Mouse (Mus musculus) lung, adult 10 weeks (tissue): ENCODE data around the gene Olfr610. TPM values are rescaled to one million over a fixed set of nuclear protein-coding genes. Genes with fewer than 3 reads are reported as not detected.

Source experiments
- polyA plus RNA-seq: library from polyadenylated mRNA; stranded (reverse); fragments of 350-450 nt; fragmentation: Illumina TruSeq; extraction: RNeasy Lipid Tissue Mini Kit (QIAGEN cat#74804); gene quantifications from one replicate; pipeline ENCODE4 v1.2.3, GENCODE M21; 2014; ENCODE audit warnings: low read depth, low replicate concordance; ENCODE audit not compliant: insufficient read depth

Olfr610 gene
- not detected for polyA plus RNA-seq

DNA sequence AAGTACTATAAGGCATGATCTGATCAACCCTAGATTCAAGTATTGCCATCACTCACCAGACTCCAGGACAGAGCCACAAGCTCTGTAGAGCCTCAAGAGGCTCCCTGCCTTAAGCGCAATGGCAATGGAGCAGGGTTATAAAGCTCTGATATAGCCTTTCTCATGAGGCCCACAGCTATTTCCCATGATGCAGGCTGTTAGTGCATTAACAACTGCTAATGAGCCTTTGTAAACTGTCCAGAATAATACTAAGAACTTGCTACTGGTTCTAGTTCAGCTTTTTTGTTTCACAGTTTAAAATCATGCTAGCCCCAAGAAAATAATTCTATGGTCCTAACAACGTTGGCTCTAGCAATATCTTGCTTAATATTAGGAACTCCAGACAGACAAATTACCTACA, at the start of gene Olfr610:
Gene Olfr610 (minus strand): TSS at position 101 of the 400 bp plus-strand sequence.

DNA sequence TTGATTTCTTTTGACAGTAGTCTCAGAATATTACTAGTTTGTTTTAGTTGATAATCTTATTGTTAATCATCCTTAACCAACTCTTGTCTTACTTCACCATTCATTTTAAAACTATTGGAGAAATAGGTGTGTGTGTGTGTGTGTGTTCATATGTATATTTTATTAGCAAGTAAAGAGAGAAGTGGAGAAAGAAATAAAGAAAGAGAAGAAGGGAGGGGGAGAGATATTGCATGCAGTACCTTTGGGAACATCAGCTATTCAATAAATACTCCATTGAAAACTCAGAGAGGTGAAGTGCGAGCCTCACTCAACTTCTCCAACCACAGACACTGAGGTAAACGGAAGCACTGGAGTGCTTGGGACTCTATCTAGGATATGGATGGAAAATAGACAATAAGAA, 43.9 kb upstream of the Olfr610 start, which contains the start of gene Olfr615:
Gene Olfr615 (plus strand): TSS at position 301 of the 400 bp plus-strand sequence.

DNA sequence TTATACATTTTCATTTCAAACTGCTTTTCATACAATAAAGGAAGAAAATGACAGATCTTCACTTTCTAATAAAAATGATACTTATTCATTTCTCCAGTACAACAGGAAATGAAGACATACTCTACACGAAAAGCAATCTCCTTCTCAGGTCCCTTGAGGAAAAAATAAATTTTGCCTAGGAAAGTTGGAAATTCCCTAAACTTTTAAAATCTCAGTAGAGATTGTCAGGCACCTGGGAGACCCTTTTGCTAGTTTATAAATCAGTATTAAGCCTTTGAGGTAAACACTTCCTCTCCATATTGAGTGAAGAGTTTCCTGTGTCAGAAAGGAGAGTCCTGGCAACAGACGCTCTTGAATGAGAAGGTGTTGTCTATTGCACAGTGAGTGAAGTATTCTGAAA, 35.9 kb upstream of the Olfr610 start, which contains the start of gene Olfr613:
Gene Olfr613 (plus strand): TSS at position 301 of the 400 bp plus-strand sequence.

DNA sequence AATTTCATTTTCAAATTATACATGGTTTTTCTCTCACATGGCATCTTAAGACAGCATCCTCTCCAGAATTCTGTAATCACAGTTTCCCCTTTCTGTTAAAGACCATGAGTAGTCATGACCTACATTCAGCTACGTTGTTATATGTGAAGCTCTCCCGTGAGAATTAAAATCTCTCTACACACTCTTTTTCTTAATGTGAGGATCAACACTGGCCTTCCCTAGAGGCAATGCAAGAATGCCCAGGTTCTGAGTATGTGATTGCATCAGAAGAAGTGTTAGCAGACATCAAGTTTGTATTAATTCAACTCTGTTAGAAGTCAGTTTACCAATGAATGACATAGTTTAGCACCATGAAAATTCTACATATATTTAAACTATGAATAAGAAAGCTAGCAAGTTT, 30.7 kb upstream of the Olfr610 start, which contains the start of gene Olfr612:
Gene Olfr612 (minus strand): TSS at position 101 of the 400 bp plus-strand sequence.

DNA sequence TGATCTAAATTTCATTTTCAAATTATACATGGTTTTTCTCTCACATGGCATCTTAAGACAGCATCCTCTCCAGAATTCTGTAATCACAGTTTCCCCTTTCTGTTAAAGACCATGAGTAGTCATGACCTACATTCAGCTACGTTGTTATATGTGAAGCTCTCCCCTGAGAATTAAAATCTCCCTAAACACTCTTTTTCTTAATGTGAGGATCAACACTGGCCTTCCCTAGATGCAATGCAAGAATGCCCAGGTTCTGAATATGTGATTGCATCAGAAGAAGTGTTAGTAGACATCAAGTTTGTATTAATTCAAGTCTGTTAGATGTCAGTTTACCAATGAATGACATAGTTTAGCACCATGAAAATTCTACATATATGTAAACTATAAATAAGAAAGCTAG, 8.8 kb upstream of the Olfr610 start, which contains the start of gene Olfr611:
Gene Olfr611 (minus strand): TSS at position 101 of the 400 bp plus-strand sequence.

DNA sequence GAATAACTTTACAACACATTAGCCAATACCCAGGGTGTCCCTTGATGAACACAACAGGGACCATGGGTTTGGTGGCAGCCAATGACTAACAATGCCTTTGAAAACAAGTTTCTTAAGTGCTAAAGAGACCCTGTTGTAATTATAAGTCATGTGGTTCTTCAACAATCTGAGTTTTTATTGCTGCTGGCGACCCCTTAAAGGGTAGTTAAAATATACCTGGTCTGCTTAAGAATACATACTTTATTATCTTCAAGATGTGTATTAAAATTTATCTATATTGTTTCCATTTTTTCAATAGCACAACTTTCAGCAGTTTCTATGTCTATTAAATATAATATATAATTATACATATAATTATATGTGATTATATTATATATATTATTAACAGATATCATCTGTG, 14.0 kb downstream of the Olfr610 start, which contains the start of gene Olfr609:
Gene Olfr609 (minus strand): TSS at position 101 of the 400 bp plus-strand sequence.

DNA sequence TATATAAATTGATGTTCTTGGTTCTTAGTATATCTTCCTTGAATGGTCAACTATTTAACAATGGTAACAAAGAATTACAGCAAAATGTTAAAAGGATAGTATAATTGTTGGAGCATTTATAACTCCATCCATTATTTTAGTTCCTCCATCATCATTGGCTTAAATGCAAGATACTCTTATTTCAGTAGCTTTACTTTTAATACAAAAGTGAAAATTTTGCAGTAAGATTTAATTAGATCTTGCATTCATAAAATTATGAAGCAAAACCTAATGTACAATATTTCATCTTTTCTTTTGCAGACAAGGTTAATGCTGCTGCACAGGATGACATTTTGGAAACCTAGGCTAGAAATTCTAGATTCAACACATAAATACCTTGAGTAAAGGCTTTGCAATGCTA, 42.3 kb downstream of the Olfr610 start, which contains the start of gene Olfr608:
Gene Olfr608 (plus strand): TSS at position 301 of the 400 bp plus-strand sequence.

Other genes starting within 250 kb of the Olfr610 start
- not detected for gene Olfr596, start 206.5 kb downstream of the Olfr610 start, polyA plus RNA-seq
- not detected for gene Olfr597, start 195.8 kb downstream of the Olfr610 start, polyA plus RNA-seq
- not detected for gene Olfr598, start 188.6 kb downstream of the Olfr610 start, polyA plus RNA-seq
- not detected for gene Olfr599, start 176.2 kb downstream of the Olfr610 start, polyA plus RNA-seq
- not detected for gene Olfr600, start 162.5 kb downstream of the Olfr610 start, polyA plus RNA-seq
- not detected for gene Olfr601, start 149.5 kb downstream of the Olfr610 start, polyA plus RNA-seq
- gene Olfr603, start 125.9 kb downstream of the Olfr610 start, polyA plus RNA-seq = not detected
- not detected for gene Usp17lc, start 97.0 kb downstream of the Olfr610 start, polyA plus RNA-seq
- not detected for gene Olfr605, start 66.7 kb downstream of the Olfr610 start, polyA plus RNA-seq
- gene Olfr606, start 63.1 kb downstream of the Olfr610 start, polyA plus RNA-seq = not detected
- gene Olfr607, start 48.0 kb downstream of the Olfr610 start, polyA plus RNA-seq = not detected
- gene Olfr608, start 42.2 kb downstream of the Olfr610 start, polyA plus RNA-seq = not detected
- gene Olfr609, start 14.1 kb downstream of the Olfr610 start, polyA plus RNA-seq = not detected
- gene Olfr611, start 8.7 kb upstream of the Olfr610 start, polyA plus RNA-seq = not detected
- not detected for gene Olfr612, start 30.6 kb upstream of the Olfr610 start, polyA plus RNA-seq
- gene Olfr613, start 36.0 kb upstream of the Olfr610 start, polyA plus RNA-seq = not detected
- gene Olfr615, start 44.0 kb upstream of the Olfr610 start, polyA plus RNA-seq = not detected
- gene Olfr616, start 57.0 kb upstream of the Olfr610 start, polyA plus RNA-seq = not detected
- gene Olfr617, start 60.9 kb upstream of the Olfr610 start, polyA plus RNA-seq = not detected
- gene Olfr618, start 78.0 kb upstream of the Olfr610 start, polyA plus RNA-seq = not detected
- gene Olfr619, start 88.5 kb upstream of the Olfr610 start, polyA plus RNA-seq = not detected
- not detected for gene Olfr620, start 100.4 kb upstream of the Olfr610 start, polyA plus RNA-seq
- gene Olfr622, start 130.6 kb upstream of the Olfr610 start, polyA plus RNA-seq = not detected
- not detected for gene Olfr623, start 151.6 kb upstream of the Olfr610 start, polyA plus RNA-seq
- gene Olfr624, start 159.1 kb upstream of the Olfr610 start, polyA plus RNA-seq = 0.04 TPM
- gene Olfr625-ps1, start 170.6 kb upstream of the Olfr610 start, polyA plus RNA-seq = not detected
- gene Olfr243, start 202.5 kb upstream of the Olfr610 start, polyA plus RNA-seq = not detected
- not detected for gene Olfr628, start 218.3 kb upstream of the Olfr610 start, polyA plus RNA-seq
- gene Olfr629, start 232.8 kb upstream of the Olfr610 start, polyA plus RNA-seq = not detected
- not detected for gene Olfr630, start 245.2 kb upstream of the Olfr610 start, polyA plus RNA-seq